Mouse (Mus musculus) embryonic facial prominence, embryonic 10.5 days (tissue): Measurements from ENCODE around the gene Ube2j1. TPM values are rescaled to one million over a fixed set of nuclear protein-coding genes. Genes with fewer than 3 reads are reported as not detected.
"Not testable (repeated sequence)": the region's sequence is repeated elsewhere in the genome, so short reads cannot be mapped to it uniquely, and the experiment has no call there.

Experiments used
- DNase-seq: peaks from one replicate; pipeline ENCODE4 v3.0.0-alpha.2; 2017; ENCODE audit warnings: low spot score
- H3K27ac ChIP-seq: fragments of 300-500 bp; sonication (generic); replicated peaks from 2 replicates; pipeline ENCODE4 v1.5.1; 2016; ENCODE audit warnings: mild to moderate bottlenecking
- H3K27me3 ChIP-seq: fragments of 300-500 bp; sonication (generic); replicated peaks from 2 replicates; pipeline ENCODE4 v1.6.1; 2016; ENCODE audit warnings: low read depth, mild to moderate bottlenecking; ENCODE audit not compliant: poor library complexity, severe bottlenecking
- H3K36me3 ChIP-seq: fragments of 300-500 bp; sonication (generic); replicated peaks from 2 replicates; pipeline ENCODE4 v1.6.1; 2016; ENCODE audit warnings: mild to moderate bottlenecking, moderate library complexity
- H3K4me1 ChIP-seq: fragments of 300-500 bp; sonication (generic); 2 replicates; pipeline ENCODE4 v1.6.1; 2016
- H3K4me3 ChIP-seq: fragments of 300-500 bp; sonication (generic); 2 replicates; pipeline ENCODE4 v1.5.1; 2016; ENCODE audit warnings: mild to moderate bottlenecking, moderate library complexity
- H3K9me3 ChIP-seq: fragments of 300-500 bp; sonication (generic); 2 replicates; pipeline ENCODE4 v1.6.1; 2016; ENCODE audit warnings: mild to moderate bottlenecking
- WGBS: fragments of 180-500 bp; shearing (Covaris S2); methylation state at CpG from one replicate; pipeline ENCODE4 v1.1.7; 2016; 5-methylcytosine and 5-hydroxymethylcytosine counted together
- polyA plus RNA-seq: library from polyadenylated mRNA; unstranded; fragments of >200 nt; fragmentation: Nextera tagmentation; extraction: Ambion mirVana; gene quantifications from 2 replicates; pipeline ENCODE4 v1.2.1, GENCODE M21; 2016

Ube2j1 gene
- polyA plus RNA-seq, 1 experiment from 2014 or later, result 37.8 TPM

- no peak overlapping the region for H3K27ac ChIP-seq
- H3K4me1 ChIP-seq, result no peaks in the 10 kb centered on the region
- no peak overlapping the region for H3K4me3 ChIP-seq
- DNase-seq, result no peak
- 0 out of 2 replicates have a peak, but pooled peaks cover 3% of the 10 kb centered on the region for H3K9me3 ChIP-seq
- peaks cover 25% of the 10 kb centered on the region for H3K36me3 ChIP-seq
- H3K27me3 ChIP-seq, result no peaks in the 10 kb centered on the region
- WGBS, result 92% methylated on average over 5 of the region's 5 CpGs
These were observed 35.1 kb upstream of the Ube2j1 start for GRCm38 (mm10) chr4:32996083-32996482.

DNA sequence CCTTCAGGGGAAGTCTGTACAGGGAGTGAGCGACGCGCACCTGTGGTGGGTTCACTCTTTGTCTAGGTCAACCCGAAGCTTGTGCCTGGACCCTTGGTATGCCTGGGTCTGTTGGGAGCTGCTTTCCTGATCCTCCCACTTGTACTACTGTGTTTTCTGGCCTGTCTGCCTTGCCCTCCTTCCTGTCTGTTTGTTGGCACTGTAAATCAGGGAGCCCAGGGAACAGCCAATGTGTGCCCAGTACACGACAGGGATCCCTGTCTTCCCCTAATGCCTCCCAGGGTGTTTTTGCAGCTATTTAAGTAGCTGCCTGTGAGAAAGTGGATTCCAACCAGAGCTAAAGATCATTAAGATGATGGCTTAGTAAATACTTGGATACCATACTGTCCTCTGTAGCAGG, 33.6 kb upstream of the Ube2j1 start:
- Histone ChIP-seq H3K27ac (no peak overlapping the region), H3K9me3 (0 out of 2 replicates have a peak, but pooled peaks cover 3% of the 10 kb centered on the region), H3K27me3 (no peaks in the 10 kb centered on the region), H3K4me1 (no peaks in the 10 kb centered on the region), H3K36me3 (peaks cover 25% of the 10 kb centered on the region), H3K4me3 (no peak overlapping the region)
- no peak for DNase-seq
- WGBS, result 89% methylated on average over 5 of the region's 5 CpGs

DNA sequence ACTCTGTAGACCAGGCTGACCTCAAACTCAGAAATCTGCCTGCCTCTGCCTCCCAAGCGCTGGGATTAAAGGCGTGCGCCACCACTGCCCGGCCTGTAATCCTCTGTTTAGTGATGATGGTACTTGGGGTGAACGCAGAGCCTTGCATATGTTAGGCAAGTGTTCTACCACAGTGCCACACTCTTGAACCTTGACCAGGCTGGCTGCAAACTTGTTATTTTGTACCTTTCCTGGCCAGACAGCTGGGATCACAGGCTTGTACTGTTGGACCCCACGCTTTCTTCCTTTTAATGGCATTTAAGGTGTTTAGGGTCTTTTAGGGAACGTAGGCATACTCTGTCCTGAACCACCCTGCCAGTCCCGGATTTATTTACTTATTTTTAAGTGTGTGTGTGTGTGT, 32.2 kb upstream of the Ube2j1 start:
- no peaks in the 10 kb centered on the region for H3K27me3 ChIP-seq
- no peaks in the 10 kb centered on the region for H3K4me1 ChIP-seq
- DNase-seq, result no peak
- 0 out of 2 replicates have a peak, but pooled peaks cover 2% of the 10 kb centered on the region for H3K9me3 ChIP-seq
- peaks cover 30% of the 10 kb centered on the region for H3K36me3 ChIP-seq
- 94% methylated on average over 8 of the region's 8 CpGs for WGBS
- no peak overlapping the region for H3K27ac ChIP-seq
- H3K4me3 ChIP-seq, result no peak overlapping the region

DNA sequence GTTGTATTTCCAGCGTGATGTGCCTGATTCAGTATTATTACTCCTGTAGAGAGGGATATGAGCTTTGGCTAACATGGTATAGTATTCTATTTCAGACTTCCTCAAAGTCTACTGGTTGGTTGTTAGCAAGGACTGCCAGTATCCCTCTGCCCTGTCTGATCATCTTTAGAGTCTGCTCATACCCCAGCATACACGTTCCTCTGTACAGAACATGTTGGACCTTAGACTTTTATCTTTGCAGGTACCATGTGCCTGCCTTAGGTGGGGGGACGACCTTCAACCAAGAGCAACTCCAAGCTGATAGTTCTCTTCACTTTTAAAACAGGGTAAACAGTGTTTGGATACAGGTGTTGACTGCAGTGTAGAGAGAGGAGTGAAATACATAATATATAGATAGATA, 29.1 kb upstream of the Ube2j1 start:
- Histone ChIP-seq H3K9me3 (no peaks in the 10 kb centered on the region), H3K36me3 (peaks cover 46% of the 10 kb centered on the region), H3K4me3 (no peak overlapping the region), H3K27me3 (no peaks in the 10 kb centered on the region), H3K27ac (no peak overlapping the region), H3K4me1 (no peaks in the 10 kb centered on the region)
- no peak for DNase-seq
- 88% methylated on average over 3 of the region's 3 CpGs for WGBS

- not testable (repeated sequence) for H3K9me3 ChIP-seq, H3K27ac ChIP-seq, DNase-seq, H3K27me3 ChIP-seq, H3K4me3 ChIP-seq, H3K4me1 ChIP-seq
- 91% methylated on average over 10 of the region's 10 CpGs for WGBS
- H3K36me3 ChIP-seq, result peaks cover 51% of the 10 kb centered on the region
These were observed 25.4 kb upstream of the Ube2j1 start for GRCm38 (mm10) chr4:33005595-33006470.

DNA sequence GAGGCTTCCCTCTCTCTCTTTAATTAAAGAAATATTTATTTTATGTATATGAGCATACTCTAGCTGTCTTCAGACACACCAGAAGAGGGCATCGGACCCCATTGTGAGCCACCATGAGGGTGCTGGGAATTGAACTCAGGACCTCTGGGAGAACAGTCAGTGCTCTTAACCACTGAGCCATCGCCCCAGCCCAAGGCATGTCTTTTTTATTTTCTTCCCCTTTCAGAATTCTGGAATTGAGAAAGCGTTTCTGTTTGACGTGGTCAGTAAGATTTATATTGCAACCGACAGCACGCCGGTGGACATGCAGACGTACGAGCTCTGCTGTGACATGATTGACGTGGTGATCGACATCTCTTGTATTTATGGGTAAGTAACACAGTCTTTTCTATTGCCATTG, 24.4 kb upstream of the Ube2j1 start:
- no peak for DNase-seq
- Histone ChIP-seq H3K4me1 (no peaks in the 10 kb centered on the region), H3K27ac (no peak overlapping the region), H3K27me3 (no peaks in the 10 kb centered on the region), H3K9me3 (no peaks in the 10 kb centered on the region), H3K36me3 (peaks cover 51% of the 10 kb centered on the region), H3K4me3 (no peak overlapping the region)
- 95% methylated on average over 11 of the region's 11 CpGs for WGBS

DNA sequence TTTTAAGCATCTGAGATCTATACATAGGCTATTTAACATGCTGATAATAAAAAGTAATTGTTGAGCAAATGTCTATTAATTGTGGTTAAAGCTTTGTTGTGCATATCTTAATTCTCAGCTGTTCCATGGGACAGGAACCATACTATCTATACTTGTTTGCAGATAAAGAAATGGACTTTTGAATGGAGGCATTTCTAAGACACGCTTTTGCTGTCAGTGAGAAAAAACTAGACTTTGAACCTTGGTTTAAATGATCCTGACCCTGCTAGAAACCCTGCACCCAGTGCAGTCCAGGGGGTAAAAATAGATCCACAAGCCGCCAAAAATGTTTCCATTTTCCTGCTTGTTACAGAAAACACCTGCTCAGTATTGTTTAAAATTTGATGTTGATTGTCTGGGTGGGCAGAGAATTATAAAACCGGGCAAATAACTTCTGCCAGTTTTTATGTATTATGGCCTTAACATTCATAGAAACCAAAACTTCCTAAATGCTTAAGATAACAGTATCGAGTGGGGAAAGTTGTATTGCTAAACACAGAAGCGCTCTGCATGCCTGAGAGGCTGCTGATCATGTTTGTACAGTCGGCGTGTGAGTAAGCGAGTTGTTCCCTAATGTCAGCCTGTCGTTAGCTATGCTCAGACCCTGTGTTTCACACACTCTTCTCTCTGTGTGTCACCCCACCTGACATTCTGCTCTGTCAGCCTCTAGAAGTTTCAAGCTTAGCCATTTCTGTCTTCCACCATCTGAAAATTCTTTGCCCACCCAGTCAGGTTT, 23.6 kb upstream of the Ube2j1 start:
- no peaks in the 10 kb centered on the region for H3K4me1 ChIP-seq
- H3K9me3 ChIP-seq, result no peaks in the 10 kb centered on the region
- H3K4me3 ChIP-seq, result no peak overlapping the region
- no peak overlapping the region for H3K27ac ChIP-seq
- peaks cover 55% of the 10 kb centered on the region for H3K36me3 ChIP-seq
- 91% methylated on average over 9 of the region's 9 CpGs for WGBS
- no peaks in the 10 kb centered on the region for H3K27me3 ChIP-seq
- DNase-seq, result no peak

- Histone ChIP-seq H3K27ac (no peak overlapping the region), H3K27me3 (no peaks in the 10 kb centered on the region), H3K4me3 (no peak overlapping the region), H3K9me3 (no peaks in the 10 kb centered on the region), H3K4me1 (no peaks in the 10 kb centered on the region), H3K36me3 (peaks cover 69% of the 10 kb centered on the region)
- WGBS, result 90% methylated on average over 1 of the region's 1 CpGs
- no peak for DNase-seq
These were observed 21.1 kb upstream of the Ube2j1 start for GRCm38 (mm10) chr4:33010078-33010477.

DNA sequence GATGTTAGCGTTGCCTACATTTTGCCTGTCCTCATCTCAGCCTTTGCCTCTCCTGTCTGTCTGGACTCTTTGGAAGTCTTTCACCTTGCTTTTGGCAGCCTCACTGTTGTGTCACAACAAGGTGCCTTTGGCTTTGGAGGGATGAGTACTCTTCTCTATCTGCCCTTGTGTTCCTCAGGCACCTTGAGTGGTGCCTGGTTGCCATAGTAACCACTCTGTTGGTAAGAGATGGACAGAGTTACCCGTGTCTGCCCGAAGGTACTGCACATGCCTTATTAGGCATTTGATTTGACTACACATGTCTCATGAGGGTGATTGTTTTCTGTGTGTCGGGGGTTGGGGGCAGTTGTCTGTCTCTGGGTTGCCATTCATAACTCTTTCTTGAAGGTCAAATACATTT, 18.7 kb upstream of the Ube2j1 start:
- Histone ChIP-seq H3K4me3 (no peak overlapping the region), H3K27ac (no peak overlapping the region), H3K9me3 (no peaks in the 10 kb centered on the region), H3K4me1 (no peaks in the 10 kb centered on the region), H3K36me3 (peaks cover 57% of the 10 kb centered on the region), H3K27me3 (no peaks in the 10 kb centered on the region)
- WGBS, result 85% methylated on average over 4 of the region's 4 CpGs
- DNase-seq, result no peak

DNA sequence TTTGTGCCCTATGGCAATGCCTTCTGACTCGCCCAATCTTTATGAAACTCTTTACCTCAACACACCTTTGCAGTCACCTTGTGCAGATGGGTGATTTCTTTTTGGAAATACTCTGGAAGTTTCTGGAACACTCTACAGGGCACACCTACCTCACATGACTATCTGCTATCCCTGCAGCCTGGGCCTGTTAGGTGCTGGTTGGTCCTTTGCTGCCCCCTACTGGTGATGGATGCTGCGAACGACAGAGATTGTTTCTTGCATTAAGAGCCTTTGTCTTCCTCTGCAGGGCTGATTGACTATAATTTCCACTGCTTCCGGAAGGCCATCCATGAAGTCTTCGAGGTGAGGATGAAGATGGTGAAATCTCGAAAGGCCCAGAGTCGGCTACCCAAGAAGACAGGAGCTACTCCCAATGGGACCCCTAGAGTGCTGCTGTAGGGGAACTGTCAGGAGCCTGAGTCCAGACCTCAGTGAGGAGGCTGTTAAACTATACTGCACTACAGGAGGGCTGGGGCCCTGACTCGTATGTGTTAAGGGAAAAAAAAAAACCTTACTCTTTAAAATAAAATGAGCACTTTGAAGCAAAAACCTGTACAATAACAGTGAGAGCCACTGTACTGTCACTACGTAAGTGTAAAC, 12.7 kb upstream of the Ube2j1 start:
- no peak overlapping the region for H3K27ac ChIP-seq
- H3K36me3 ChIP-seq, result peaks cover 43% of the 10 kb centered on the region
- H3K4me3 ChIP-seq, result no peak overlapping the region
- no peaks in the 10 kb centered on the region for H3K27me3 ChIP-seq
- H3K4me1 ChIP-seq, result no peaks in the 10 kb centered on the region
- peak; percentile 89 for DNase-seq
- WGBS, result 58% methylated on average over 9 of the region's 9 CpGs
- H3K9me3 ChIP-seq, result no peaks in the 10 kb centered on the region

GRCm38 (mm10) chr4:33024420-33024819, 6.8 kb upstream of the Ube2j1 start:
- Histone ChIP-seq H3K36me3 (peaks cover 27% of the 10 kb centered on the region), H3K4me3 (no peak overlapping the region), H3K4me1 (no peaks in the 10 kb centered on the region), H3K9me3 (no peaks in the 10 kb centered on the region), H3K27ac (no peak overlapping the region), H3K27me3 (no peaks in the 10 kb centered on the region)
- no peak for DNase-seq
- WGBS, result 82% methylated on average over 8 of the region's 8 CpGs

GRCm38 (mm10) chr4:33029104-33029503, 2.1 kb upstream of the Ube2j1 start:
- WGBS, result 90% methylated on average over 7 of the region's 7 CpGs
- no peak for DNase-seq
- Histone ChIP-seq H3K36me3 (peaks cover 17% of the 10 kb centered on the region; the same call in 1 of the 2 replicates), H3K27ac (no peak overlapping the region), H3K4me1 (peaks cover 19% of the 10 kb centered on the region), H3K4me3 (no peak overlapping the region), H3K9me3 (no peaks in the 10 kb centered on the region), H3K27me3 (no peaks in the 10 kb centered on the region)
